Mouse (Mus musculus) neural tube, embryonic 12.5 days (tissue): ENCODE results near the gene Nfib. TPM values are rescaled to one million over a fixed set of nuclear protein-coding genes. Genes with fewer than 3 reads are reported as not detected.
A peak's percentile ranks its signal among the peaks of the same experiment; 100 is the strongest.

ENCODE experiments used
- ATAC-seq: fragments of 200-750 bp; cut with Nextera tagmentation; 2 replicates; pipeline ENCODE4 v1.8.0; 2017; ENCODE audit warnings: low read depth, mild to moderate bottlenecking, moderate TSS enrichment, moderate library complexity; ENCODE audit not compliant: low FRiP score
- H3K27ac ChIP-seq: fragments of 300-500 bp; sonication (generic); 2 replicates; pipeline ENCODE4 v1.5.1; 2016
- H3K27me3 ChIP-seq: fragments of 300-500 bp; sonication (generic); replicated peaks from 2 replicates; pipeline ENCODE4 v1.6.1; 2016; ENCODE audit warnings: mild to moderate bottlenecking
- H3K36me3 ChIP-seq: fragments of 300-500 bp; sonication (generic); 2 replicates; pipeline ENCODE4 v1.6.1; 2016; ENCODE audit warnings: mild to moderate bottlenecking
- H3K4me1 ChIP-seq: fragments of 300-500 bp; sonication (generic); 2 replicates; pipeline ENCODE4 v1.6.1; 2016
- H3K4me2 ChIP-seq: fragments of 300-500 bp; sonication (generic); replicated peaks from 2 replicates; pipeline ENCODE4 v1.6.1; 2016; ENCODE audit warnings: mild to moderate bottlenecking
- H3K4me3 ChIP-seq: fragments of 300-500 bp; sonication (generic); 2 replicates; pipeline ENCODE4 v1.5.1; 2016
- H3K9ac ChIP-seq: fragments of 300-500 bp; sonication (generic); 2 replicates; pipeline ENCODE4 v1.6.1; 2016; ENCODE audit warnings: mild to moderate bottlenecking
- H3K9me3 ChIP-seq: fragments of 300-500 bp; sonication (generic); 2 replicates; pipeline ENCODE4 v1.6.1; 2016; ENCODE audit warnings: mild to moderate bottlenecking
- WGBS: fragments of 180-500 bp; shearing (Covaris S2); methylation state at CpG from one replicate; pipeline ENCODE4 v1.1.7; 2016; 5-methylcytosine and 5-hydroxymethylcytosine counted together
- polyA plus RNA-seq: library from polyadenylated mRNA; unstranded; fragments of >200 nt; fragmentation: Nextera tagmentation; extraction: Ambion mirVana; gene quantifications from 2 replicates; pipeline ENCODE4 v1.2.1, GENCODE M21; 2016

Gene Nfib
- polyA plus RNA-seq = 51.0 and 51.3 TPM in 2 replicates

GRCm38 (mm10) chr4:82704841-82705794, at the start of gene Nfib:
Gene Nfib, minus strand, starts transcription at chr4:82705750.
- Histone ChIP-seq H3K9ac (no peak within 1 kb of the TSS), H3K4me2 (peak within 1 kb of the TSS; percentile 46), H3K9me3 (no peaks in the 10 kb centered on the region), H3K27me3 (no peaks in the 10 kb centered on the region), H3K4me3 (no peak within 1 kb of the TSS), H3K27ac (0 out of 2 replicates have a peak within 1 kb of the TSS, but pooled peaks have one; percentile 27), H3K4me1 (peaks cover 24% of the 10 kb centered on the region), H3K36me3 (no peaks in the 10 kb centered on the region)
- WGBS = 33% methylated on average over 23 of the region's 23 CpGs
- peak; percentile 90 for ATAC-seq

- H3K27me3 ChIP-seq = no peaks in the 10 kb centered on the region
- ATAC-seq = no peak
- WGBS = 83% methylated on average over 5 of the region's 5 CpGs
- H3K9me3 ChIP-seq = no peaks in the 10 kb centered on the region
- no peak overlapping the region for H3K4me2 ChIP-seq
- no peaks in the 10 kb centered on the region for H3K4me1 ChIP-seq
- no peaks in the 10 kb centered on the region for H3K36me3 ChIP-seq
- no peak overlapping the region for H3K27ac ChIP-seq
- no peak overlapping the region for H3K4me3 ChIP-seq
- H3K9ac ChIP-seq = no peak overlapping the region
Measured at GRCm38 (mm10) chr4:82735764-82736163, 30.2 kb upstream of the Nfib start.

GRCm38 (mm10) chr4:82734765-82735481, 29.4 kb upstream of the Nfib start:
- Histone ChIP-seq H3K36me3 (no peaks in the 10 kb centered on the region), H3K4me1 (no peaks in the 10 kb centered on the region), H3K9ac (no peak overlapping the region), H3K9me3 (no peaks in the 10 kb centered on the region), H3K27me3 (no peaks in the 10 kb centered on the region), H3K4me3 (no peak overlapping the region), H3K4me2 (no peak overlapping the region), H3K27ac (no peak overlapping the region)
- no peak for ATAC-seq
- WGBS = 85% methylated on average over 22 of the region's 22 CpGs

GRCm38 (mm10) chr4:82734348-82734747, 28.8 kb upstream of the Nfib start:
- no peak for ATAC-seq
- H3K4me2 ChIP-seq = no peak overlapping the region
- no peak overlapping the region for H3K27ac ChIP-seq
- no peak overlapping the region for H3K9ac ChIP-seq
- no peak overlapping the region for H3K4me3 ChIP-seq
- no peaks in the 10 kb centered on the region for H3K9me3 ChIP-seq
- 59% methylated on average over 5 of the region's 5 CpGs for WGBS
- no peaks in the 10 kb centered on the region for H3K36me3 ChIP-seq
- H3K27me3 ChIP-seq = no peaks in the 10 kb centered on the region
- H3K4me1 ChIP-seq = no peaks in the 10 kb centered on the region

DNA sequence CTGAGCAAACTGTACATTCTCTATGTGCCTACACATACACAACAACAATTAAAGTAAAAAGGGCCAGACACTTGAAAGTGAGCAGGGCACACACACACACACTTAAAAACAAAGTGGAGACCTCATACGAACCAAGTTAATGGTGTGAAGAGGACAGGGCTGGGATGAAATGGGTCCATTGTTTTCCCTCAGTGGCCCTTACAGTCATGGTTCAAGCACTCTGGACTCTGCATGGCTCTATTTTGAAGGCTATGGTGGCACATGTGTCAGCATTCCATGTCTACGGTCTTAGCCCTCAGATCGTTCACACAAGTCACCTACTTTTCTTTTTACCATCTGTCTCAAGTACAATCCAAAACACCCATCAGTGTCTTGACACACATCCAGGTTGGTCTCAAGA, 28.1 kb upstream of the Nfib start:
- Histone ChIP-seq H3K4me1 (no peaks in the 10 kb centered on the region), H3K9ac (no peak overlapping the region), H3K27ac (no peak overlapping the region), H3K4me2 (no peak overlapping the region), H3K9me3 (no peaks in the 10 kb centered on the region), H3K36me3 (no peaks in the 10 kb centered on the region), H3K4me3 (no peak overlapping the region), H3K27me3 (no peaks in the 10 kb centered on the region)
- ATAC-seq = no peak
- WGBS = 72% methylated on average over 3 of the region's 3 CpGs

GRCm38 (mm10) chr4:82730248-82730887, 24.8 kb upstream of the Nfib start:
- 35% methylated on average over 5 of the region's 5 CpGs for WGBS
- Histone ChIP-seq H3K9me3 (no peaks in the 10 kb centered on the region), H3K36me3 (no peaks in the 10 kb centered on the region), H3K4me1 (no peaks in the 10 kb centered on the region), H3K9ac (no peak overlapping the region), H3K4me3 (no peak overlapping the region), H3K4me2 (no peak overlapping the region), H3K27me3 (no peaks in the 10 kb centered on the region), H3K27ac (no peak overlapping the region)
- peak; percentile 56; the same call in 1 of the 2 replicates for ATAC-seq

DNA sequence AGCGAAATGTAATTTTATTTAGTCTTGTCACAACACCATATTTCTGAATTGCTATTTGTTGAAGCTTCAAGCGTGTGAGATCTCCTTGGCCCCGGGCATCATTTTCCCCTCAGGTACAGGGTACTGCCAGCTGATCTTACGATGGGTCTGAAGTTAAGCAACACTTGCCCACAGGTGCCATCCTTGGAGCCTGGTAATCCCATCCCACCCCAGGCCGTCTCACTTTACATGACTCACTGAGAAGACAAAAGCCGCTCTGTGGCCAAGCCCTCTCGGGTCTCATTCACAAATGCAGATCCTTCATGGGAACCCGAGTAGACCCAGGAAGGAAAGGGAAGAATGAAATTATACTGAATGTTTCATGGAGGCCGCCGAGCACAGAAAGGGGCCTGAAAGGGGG, 18.5 kb upstream of the Nfib start:
- WGBS = 67% methylated on average over 10 of the region's 10 CpGs
- Histone ChIP-seq H3K4me1 (no peaks in the 10 kb centered on the region), H3K27ac (no peak overlapping the region), H3K9me3 (peaks cover 9% of the 10 kb centered on the region; the same call in 1 of the 2 replicates), H3K4me3 (no peak overlapping the region), H3K27me3 (no peaks in the 10 kb centered on the region), H3K36me3 (no peaks in the 10 kb centered on the region), H3K9ac (no peak overlapping the region), H3K4me2 (no peak overlapping the region)
- ATAC-seq = no peak

DNA sequence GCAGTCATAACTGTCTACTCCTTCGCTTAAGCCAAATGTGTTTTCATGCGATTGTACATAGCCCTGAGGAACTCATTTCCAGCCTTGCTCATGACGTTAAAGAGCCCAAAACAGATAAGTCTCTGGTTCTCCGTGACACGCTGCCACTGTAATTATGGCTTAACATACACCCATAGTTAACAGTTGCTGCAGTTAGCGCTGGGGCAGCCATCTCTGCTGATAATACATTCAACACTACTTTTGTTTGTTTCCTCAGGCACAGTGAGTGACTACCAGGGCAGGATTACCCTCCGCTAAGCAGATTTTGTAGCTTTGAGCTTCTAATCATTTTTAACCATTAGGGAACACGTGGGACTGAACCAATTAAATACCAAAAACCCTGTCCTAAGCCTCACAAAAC, 17.5 kb upstream of the Nfib start:
- 94% methylated on average over 8 of the region's 8 CpGs for WGBS

DNA sequence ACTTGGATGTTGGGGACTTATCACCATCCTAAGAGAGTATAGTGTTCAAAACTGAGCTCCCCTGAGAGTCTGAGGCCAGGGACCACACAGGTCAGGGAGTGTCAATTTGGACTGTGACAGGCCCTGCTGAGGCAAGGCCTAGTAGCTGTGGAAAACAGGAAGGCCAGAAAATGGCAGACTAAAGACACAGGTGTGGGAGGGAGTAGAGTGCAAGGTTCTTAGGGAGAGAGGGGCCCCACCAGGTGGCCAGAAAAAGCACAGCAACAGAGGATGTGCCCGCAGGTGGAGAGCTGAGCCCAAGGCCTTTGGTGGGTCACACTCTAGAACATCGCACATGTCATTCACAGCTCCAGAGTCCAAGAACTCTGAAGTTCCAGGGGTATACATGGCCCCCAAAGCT, 10.3 kb upstream of the Nfib start:
- no peak overlapping the region for H3K4me3 ChIP-seq
- no peaks in the 10 kb centered on the region for H3K27me3 ChIP-seq
- WGBS = 95% methylated on average over 2 of the region's 2 CpGs
- no peak for ATAC-seq
- no peaks in the 10 kb centered on the region for H3K36me3 ChIP-seq
- no peak overlapping the region for H3K9ac ChIP-seq
- peaks cover 9% of the 10 kb centered on the region; the same call in 1 of the 2 replicates for H3K9me3 ChIP-seq
- no peak overlapping the region for H3K4me2 ChIP-seq
- H3K4me1 ChIP-seq = no peaks in the 10 kb centered on the region
- no peak overlapping the region for H3K27ac ChIP-seq

More for the DNA sequence above, 17.5 kb upstream of the Nfib start:
- Histone ChIP-seq H3K9me3 (peaks cover 9% of the 10 kb centered on the region; the same call in 1 of the 2 replicates), H3K27ac (no peak overlapping the region), H3K4me2 (no peak overlapping the region), H3K4me1 (no peaks in the 10 kb centered on the region), H3K4me3 (no peak overlapping the region), H3K9ac (no peak overlapping the region), H3K27me3 (no peaks in the 10 kb centered on the region), H3K36me3 (no peaks in the 10 kb centered on the region)
- no peak for ATAC-seq

DNA sequence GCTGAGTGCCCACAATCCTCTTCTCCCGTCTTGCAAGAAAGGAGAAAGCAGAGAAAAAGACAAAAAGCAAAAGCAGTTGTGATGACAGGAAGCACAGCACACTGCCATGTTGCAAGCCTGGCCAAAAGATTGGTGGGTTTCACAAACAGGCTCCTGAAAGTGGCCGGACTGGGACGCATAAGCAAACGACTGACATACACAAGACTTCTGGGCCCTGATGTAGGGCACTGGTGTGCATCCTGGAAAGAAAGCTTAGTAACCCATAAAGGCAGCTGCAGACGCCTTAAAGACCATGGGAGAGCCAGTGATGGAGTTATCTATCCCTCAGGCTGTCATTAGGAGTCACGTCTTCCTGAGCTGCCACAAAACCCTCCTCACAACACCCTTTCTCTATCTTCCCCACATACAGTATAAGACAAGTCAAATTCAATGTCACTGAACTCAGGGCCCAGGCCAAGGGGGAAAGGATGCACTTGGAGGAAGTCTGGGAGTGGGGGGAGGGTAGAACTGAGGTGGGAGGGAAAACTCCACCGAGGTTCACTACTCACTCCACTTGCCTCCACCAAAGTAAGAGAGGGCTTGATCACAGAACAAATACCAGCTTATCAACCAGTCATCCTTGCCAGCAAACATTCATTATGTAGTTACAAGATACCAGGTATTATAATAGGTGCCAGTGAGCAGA, 6.2 kb upstream of the Nfib start:
- ATAC-seq = no peak
- no peaks in the 10 kb centered on the region for H3K36me3 ChIP-seq
- no peak overlapping the region for H3K27ac ChIP-seq
- no peak overlapping the region for H3K4me3 ChIP-seq
- no peaks in the 10 kb centered on the region for H3K27me3 ChIP-seq
- H3K9me3 ChIP-seq = no peaks in the 10 kb centered on the region
- H3K4me1 ChIP-seq = no peaks in the 10 kb centered on the region
- H3K4me2 ChIP-seq = no peak overlapping the region
- H3K9ac ChIP-seq = no peak overlapping the region
- WGBS = 78% methylated on average over 7 of the region's 7 CpGs

DNA sequence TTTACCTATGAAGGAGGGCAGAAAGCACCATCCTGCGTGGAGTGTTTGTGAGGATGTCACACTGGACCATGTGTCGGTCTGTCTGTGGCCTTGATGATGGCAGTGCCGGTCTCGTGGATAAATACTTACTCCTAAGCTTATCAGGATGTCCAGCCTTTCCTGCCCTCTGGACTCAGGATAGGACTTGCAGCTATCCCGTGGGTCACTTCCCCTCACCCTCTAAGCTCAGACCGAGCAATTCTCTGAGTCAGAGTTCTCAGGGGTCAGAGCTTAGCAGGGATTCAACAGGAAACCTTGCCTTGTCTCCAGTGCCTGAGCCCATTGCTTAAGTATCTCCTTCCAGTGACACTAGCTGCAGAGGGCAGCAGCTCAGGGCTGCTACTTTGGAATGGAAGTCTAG, 4.1 kb upstream of the Nfib start:
- WGBS = 84% methylated on average over 6 of the region's 6 CpGs
- no peak overlapping the region for H3K9ac ChIP-seq
- no peak overlapping the region for H3K27ac ChIP-seq
- ATAC-seq = no peak
- H3K9me3 ChIP-seq = no peaks in the 10 kb centered on the region
- H3K36me3 ChIP-seq = no peaks in the 10 kb centered on the region
- H3K4me1 ChIP-seq = peaks cover 16% of the 10 kb centered on the region
- H3K4me2 ChIP-seq = no peak overlapping the region
- no peak overlapping the region for H3K4me3 ChIP-seq
- no peaks in the 10 kb centered on the region for H3K27me3 ChIP-seq
